Mouse (Mus musculus) activated CD4-positive, CD25-positive, alpha-beta regulatory T cell (primary cell): ENCODE data around the gene Aadacl3. TPM values are rescaled to one million over a fixed set of nuclear protein-coding genes. Genes with fewer than 3 reads are reported as not detected.

Experiments
- polyA plus RNA-seq, 2 experiments: library from polyadenylated mRNA; unstranded; fragments of 100-300 nt; shearing (Covaris generic); gene quantifications; one replicate each; pipeline ENCODE4 v1.2.1; 2017

Aadacl3 gene
- polyA plus RNA-seq, result under 1 TPM in 1 of 2 experiments, not detected in 1; 0.05 TPM

GRCm38 (mm10) chr4:144463656-144464055 is at the start of gene Aadacl3:
Aadacl3 (minus strand) TSS chr4:144463756.

GRCm38 (mm10) chr4:144453217-144453616 is 10.3 kb downstream of the Aadacl3 start, which contains the start of gene Gm9944:
Gm9944 (minus strand) TSS chr4:144453317.

DNA sequence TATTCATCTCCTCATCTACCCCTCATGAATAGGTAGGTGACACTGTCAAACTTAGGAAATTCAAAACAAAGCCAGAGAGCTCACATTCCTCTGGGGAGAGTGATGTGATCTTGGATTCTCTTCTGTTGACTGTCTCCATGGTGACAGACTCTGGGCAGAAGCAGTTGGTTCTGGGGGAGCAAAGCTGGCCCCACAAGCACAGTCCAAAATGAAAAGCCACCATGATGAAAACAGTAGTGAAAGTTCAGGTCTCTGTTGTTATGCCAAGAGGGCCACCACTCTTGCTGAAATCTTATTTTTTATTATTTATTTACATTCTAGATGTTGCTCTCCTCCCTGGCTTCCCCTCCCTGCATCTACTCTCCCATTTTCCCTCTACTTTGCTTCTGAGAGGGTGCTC is 24.9 kb downstream of the Aadacl3 start, which contains the start of gene 1700012P22Rik:
1700012P22Rik (minus strand) TSS at position 101 of the 400 bp plus-strand sequence.

DNA sequence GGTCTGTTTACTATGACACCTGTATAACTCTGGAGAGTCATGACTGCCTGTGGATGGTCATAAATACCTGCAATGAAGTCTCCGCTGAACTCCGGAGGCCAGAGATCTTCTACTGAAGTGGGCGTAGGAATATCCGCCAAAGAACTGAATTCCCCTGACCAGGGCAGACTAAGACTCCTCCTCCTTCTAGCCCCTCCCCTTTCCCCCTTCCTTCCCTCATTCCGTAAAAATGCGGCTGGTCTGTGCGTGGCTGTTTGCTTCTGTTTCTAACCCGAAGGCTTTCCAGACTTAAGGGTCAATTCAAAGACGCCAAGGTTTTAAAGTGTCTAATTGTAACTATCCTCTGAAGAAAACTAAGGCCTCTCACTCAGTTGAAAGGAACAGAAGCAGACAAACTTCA is 55.3 kb downstream of the Aadacl3 start, which contains the start of gene Pramef12:
Pramef12 (minus strand) TSS at position 175 of the 400 bp plus-strand sequence.

Other genes starting within 250 kb of the Aadacl3 start
- gene Pramel5, start 183.3 kb downstream of the Aadacl3 start, polyA plus RNA-seq, result not detected
- gene Gm13128, start 133.5 kb downstream of the Aadacl3 start, polyA plus RNA-seq, result not detected
- not detected for gene Gm13119, start 105.8 kb downstream of the Aadacl3 start, polyA plus RNA-seq
- under 1 TPM in 1 of 2 experiments, not detected in 1; 0.28 TPM for gene Pramef20, start 85.8 kb downstream of the Aadacl3 start, polyA plus RNA-seq
- not detected for gene Pramef12, start 55.3 kb downstream of the Aadacl3 start, polyA plus RNA-seq
- not detected for gene 1700012P22Rik, start 25.0 kb downstream of the Aadacl3 start, polyA plus RNA-seq
- under 1 TPM in 1 of 2 experiments, not detected in 1; 0.85 TPM for gene Gm9944, start 10.4 kb downstream of the Aadacl3 start, polyA plus RNA-seq
- not detected for gene 9430007A20Rik, start 56.1 kb upstream of the Aadacl3 start, polyA plus RNA-seq
- gene Gm13124, start 101.4 kb upstream of the Aadacl3 start, polyA plus RNA-seq, result not detected
- not detected for gene Aadacl4, start 150.0 kb upstream of the Aadacl3 start, polyA plus RNA-seq
- gene Gm436, start 222.6 kb upstream of the Aadacl3 start, polyA plus RNA-seq, result under 1 TPM in 1 of 2 experiments, not detected in 1; 0.23 TPM